Mouse (Mus musculus): ENCODE data around the gene Pttg1. TPM values are rescaled to one million over a fixed set of nuclear protein-coding genes. Genes with fewer than 3 reads are reported as not detected.

Gene Pttg1
- polyA plus RNA-seq, 1 experiment, result 11.4 TPM

- H3K9me3 ChIP-seq (ENCODE audit: control insufficient read depth, low read length), result no peaks in the 10 kb centered on the region
- H3K36me3 ChIP-seq (ENCODE audit: control insufficient read depth), result no peaks in the 10 kb centered on the region
- no peaks in the 10 kb centered on the region for H3K4me1 ChIP-seq (ENCODE audit: control insufficient read depth)
- H3K4me3 ChIP-seq (replicated peaks), result no peak overlapping the region
- TF ChIP-seq TAL1 (IDR thresholded peaks at IDR 0.05; ENCODE audit: low read length) (no peak), GATA1 (IDR thresholded peaks at IDR 0.05; ENCODE audit: low read length) (no peak)
- no peaks in the 10 kb centered on the region for H3K27me3 ChIP-seq (ENCODE audit: control insufficient read depth)
These were observed 54.2 kb downstream of the Pttg1 start for GRCm38 (mm10) chr11:43371807-43372206.

Other genes starting within 250 kb of the Pttg1 start
- 0.93 and 0.96 TPM in 2 replicates for gene Slu7, start 7.5 kb upstream of the Pttg1 start, polyA plus RNA-seq (2012)
- gene C1qtnf2, start 48.0 kb upstream of the Pttg1 start, polyA plus RNA-seq (2012), result not detected in 2 replicates
- gene Ccnjl, start 102.5 kb upstream of the Pttg1 start, polyA plus RNA-seq (2012), result not detected in 2 replicates
- not detected in 2 replicates for gene 4933415A04Rik, start 160.8 kb upstream of the Pttg1 start, polyA plus RNA-seq (2012)
- gene Fabp6, start 175.3 kb upstream of the Pttg1 start, polyA plus RNA-seq (2012), result not detected in 2 replicates

Data from erythroblast, embryonic 14.5 days (primary cell).